Mouse (Mus musculus): Measurements from ENCODE around the gene Gm5737.

The Gm5737 gene

GRCm38 (mm10) chr7:120874764-120875539, 62.8 kb downstream of the Gm5737 start:
- DNase-seq (ENCODE audit: low read depth, low spot score), result no peak

DNA sequence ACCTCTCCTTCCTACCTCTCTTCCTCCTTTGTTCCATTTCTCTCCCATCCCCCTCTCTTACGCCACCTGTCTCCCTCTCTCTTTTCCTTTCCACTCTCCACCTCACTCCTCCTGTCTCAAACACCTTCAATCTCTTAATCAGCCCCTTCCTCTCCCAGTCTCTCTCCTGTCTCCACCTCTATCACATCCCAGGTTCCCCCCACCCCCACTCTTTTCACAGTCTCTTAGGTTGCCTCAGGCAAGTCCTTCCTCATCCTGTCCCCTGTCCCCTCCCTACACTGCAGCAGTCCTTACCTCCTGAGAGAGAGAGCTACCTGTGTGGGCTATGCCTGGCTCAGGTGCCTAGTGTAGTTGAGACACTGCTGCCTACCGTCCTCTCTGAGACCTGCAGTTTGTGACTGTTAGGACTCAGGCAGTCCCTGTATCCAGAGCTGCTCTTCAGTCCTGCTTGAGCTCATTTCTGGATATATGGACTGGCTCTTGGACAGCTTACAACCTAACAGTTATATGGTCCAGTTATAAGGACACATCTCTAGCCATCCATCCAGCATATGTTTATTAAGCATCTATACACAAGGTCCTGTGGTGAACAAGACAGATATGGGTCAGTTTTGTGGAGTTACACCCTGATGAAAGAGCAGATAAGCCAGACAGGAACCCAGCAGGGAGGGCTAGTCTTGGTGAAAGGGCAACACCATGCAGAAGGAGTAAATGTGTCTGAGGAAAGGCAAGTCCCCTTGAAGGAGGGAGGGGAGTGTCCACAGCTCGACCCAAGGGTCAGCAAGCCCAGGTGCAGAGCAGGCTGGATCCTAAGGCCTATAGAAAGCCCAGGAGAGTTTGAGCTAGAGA, 63.6 kb downstream of the Gm5737 start:
- DNase-seq (ENCODE audit: low read depth, low spot score), result no peak

GRCm38 (mm10) chr7:120878271-120878670, 66.1 kb downstream of the Gm5737 start:
- DNase-seq (ENCODE audit: low read depth, low spot score), result no peak

- no peak for DNase-seq (ENCODE audit: low read depth, low spot score)
Observed at GRCm38 (mm10) chr7:120879972-120880371, 67.8 kb downstream of the Gm5737 start.

GRCm38 (mm10) chr7:120880770-120881169, 68.6 kb downstream of the Gm5737 start:
- no peak for DNase-seq (ENCODE audit: low read depth, low spot score)

All from brain, embryonic 18.5 days (tissue).